Mouse (Mus musculus): ENCODE results near the gene Mog. TPM values are rescaled to one million over a fixed set of nuclear protein-coding genes. Genes with fewer than 3 reads are reported as not detected.

The Mog gene
- total and polyA plus RNA-seq, 3 experiments = not detected

GRCm38 (mm10) chr17:36993770-36994325 lies 29.4 kb downstream of the Mog start:
- no peaks in the 10 kb centered on the region for H3K27me3 ChIP-seq (replicated peaks)
- TF ChIP-seq USF1 (IDR thresholded peaks at IDR 0.05; ENCODE audit: low read depth, low read length) (no peak), USF2 (conservative IDR thresholded peaks at IDR 0.05; ENCODE audit: low read depth, low read length) (no peak), IRF4 (IDR thresholded peaks at IDR 0.05; ENCODE audit: low read depth, low read length) (peak; percentile 62; the same call in 1 of the 2 replicates), HCFC1 (IDR thresholded peaks at IDR 0.05; ENCODE audit: low read depth, low read length) (no peak), ZKSCAN1 (IDR thresholded peaks at IDR 0.05; ENCODE audit: borderline replicate concordance, low read depth, low read length) (no peak), MYC (IDR thresholded peaks at IDR 0.05; ENCODE audit: low read depth, low read length) (peak; percentile 48; the same call in 1 of the 2 replicates), ZC3H11A (IDR thresholded peaks at IDR 0.05; ENCODE audit: low read depth, low read length) (no peak), TBP (conservative IDR thresholded peaks at IDR 0.05; ENCODE audit: low read depth, low read length) (no peak; the same call in 1 of the 2 replicates), POLR2A (IDR thresholded peaks at IDR 0.05; ENCODE audit: low read depth, low read length) (peak; percentile 46), SMC3 (IDR thresholded peaks at IDR 0.05; ENCODE audit: low read depth, low read length) (no peak), TCF12 (IDR thresholded peaks at IDR 0.05; ENCODE audit: low read depth, low read length) (peak; percentile 65), SIN3A (IDR thresholded peaks at IDR 0.05; ENCODE audit: low read length) (no peak; the same call in 1 of the 2 replicates), UBTF (IDR thresholded peaks at IDR 0.05; ENCODE audit: low read depth, low read length) (no peak), MAX (IDR thresholded peaks at IDR 0.05; ENCODE audit: low read length) (peak; percentile 35; the same call in 1 of the 2 replicates), PAX5 (IDR thresholded peaks at IDR 0.05; ENCODE audit: low read length) (no peak), CTCF (conservative IDR thresholded peaks at IDR 0.05 in 1 of 2, IDR thresholded peaks at IDR 0.05 in 1 of 2; ENCODE audit: low read depth in 2 of 2, low read length in 2 of 2) (no peak), ZNF384 (IDR thresholded peaks at IDR 0.05; ENCODE audit: low read depth, low read length) (no peak), CHD1 (IDR thresholded peaks at IDR 0.05; ENCODE audit: low read depth, low read length) (no peak), E2F4 (IDR thresholded peaks at IDR 0.05; ENCODE audit: insufficient replicate concordance, low read depth, low read length) (no peak), RAD21 (IDR thresholded peaks at IDR 0.05; ENCODE audit: low read depth, low read length) (no peak), MXI1 (IDR thresholded peaks at IDR 0.05; ENCODE audit: low read depth, low read length) (no peak), MEF2A (IDR thresholded peaks at IDR 0.05; ENCODE audit: borderline replicate concordance, low read depth, low read length) (peak; percentile 95), CHD2 (IDR thresholded peaks at IDR 0.05; ENCODE audit: low read length) (peak; percentile 73), MAFK (IDR thresholded peaks at IDR 0.05; ENCODE audit: insufficient replicate concordance, low read length) (no peak), ETS1 (conservative IDR thresholded peaks at IDR 0.05; ENCODE audit: low read depth, low read length) (no peak; the same call in 1 of the 2 replicates), ZMIZ1 (IDR thresholded peaks at IDR 0.05; ENCODE audit: low read depth, low read length) (no peak), JUN (IDR thresholded peaks at IDR 0.05; ENCODE audit: insufficient read depth, low read depth, low read length) (no peak; the same call in 1 of the 2 replicates), JUND (conservative IDR thresholded peaks at IDR 0.05; ENCODE audit: low read depth, low read length) (0 out of 2 replicates have a peak, but pooled peaks have one; percentile 31), BHLHE40 (IDR thresholded peaks at IDR 0.05; ENCODE audit: low read depth, low read length) (0 out of 2 replicates have a peak, but pooled peaks have one; percentile 11), POLR2AphosphoS2 (IDR thresholded peaks at IDR 0.05; ENCODE audit: low read depth, low read length) (no peak), EP300 (IDR thresholded peaks at IDR 0.05; ENCODE audit: low read length) (peak; percentile 51), GABPA (IDR thresholded peaks at IDR 0.05; ENCODE audit: insufficient replicate concordance, low read depth, low read length) (no peak), KAT2A (IDR thresholded peaks at IDR 0.05; ENCODE audit: insufficient replicate concordance, low read length) (no peak), RCOR1 (conservative IDR thresholded peaks at IDR 0.05; ENCODE audit: low read depth, low read length) (peak; percentile 51; the same call in 1 of the 2 replicates), MAZ (IDR thresholded peaks at IDR 0.05; ENCODE audit: low read depth, low read length) (peak; percentile 87), NELFE (IDR thresholded peaks at IDR 0.05; ENCODE audit: low read depth, low read length) (no peak), ELF1 (IDR thresholded peaks at IDR 0.05; ENCODE audit: low read depth, low read length) (0 out of 2 replicates have a peak, but pooled peaks have one; percentile 15), NRF1 (IDR thresholded peaks at IDR 0.05; ENCODE audit: low read depth, low read length) (peak; percentile 34; the same call in 1 of the 2 replicates)
- DNase-seq (ENCODE audit: extremely low read depth) = peak; percentile 86
- H3K9ac ChIP-seq (ENCODE audit: insufficient read depth, low read depth) = peak overlapping the region; percentile 53; the same call in 1 of the 2 replicates
- peak overlapping the region; percentile 48 for H3K4me2 ChIP-seq (ENCODE audit: insufficient read depth, low read depth, poor library complexity, severe bottlenecking)
- H3K4me1 ChIP-seq (ENCODE audit: control insufficient read depth in 1 of 2, insufficient read depth in 2 of 2) = peaks cover 3 to 43% of the 10 kb centered on the region in 2 experiments; a peak in 2 of 4 replicates
- H3K9me3 ChIP-seq (replicated peaks; ENCODE audit: low read length) = no peaks in the 10 kb centered on the region
- H3K79me2 ChIP-seq (replicated peaks; ENCODE audit: control insufficient read depth, extremely low read depth, insufficient read depth, poor library complexity, severe bottlenecking) = no peaks in the 10 kb centered on the region
- H3K36me3 ChIP-seq (replicated peaks in 1 of 2; ENCODE audit: control insufficient read depth in 1 of 2, insufficient read depth in 1 of 2, low read length in 1 of 2) = peaks cover 0 to under 1% of the 10 kb centered on the region in 2 experiments
- dilution Hi-C loops (cut with MboI; ENCODE audit: extremely low pct_ligation_motif_present, extremely low pct_unique_long_range_greater_than_20kb, low sequenced_read_pairs) = no loop called here
- peak overlapping the region; percentile 92 for H3K27ac ChIP-seq (ENCODE audit: insufficient read depth, low read depth)
- in situ Hi-C loops (cut with MboI; ENCODE audit: low pct_ligation_motif_present, low pct_unique_long_range_greater_than_20kb, low sequenced_read_pairs) = loop anchor here (10.0 kb wide), 1 partner anchor 79 kb away; no protein-coding TSS in a partner anchor
- peak overlapping the region; percentile 28 to 49 (median 46) for H3K4me3 ChIP-seq (replicated peaks in 1 of 3; ENCODE audit: low read depth in 2 of 3, low read length in 2 of 3, poor library complexity in 1 of 3)
